Mouse (Mus musculus) midbrain, embryonic 13.5 days (tissue): ENCODE results near the gene Tsfm. TPM values are rescaled to one million over a fixed set of nuclear protein-coding genes. Genes with fewer than 3 reads are reported as not detected.

ENCODE experiments used
- ATAC-seq: fragments of 200-750 bp; cut with Nextera tagmentation; 2 replicates; pipeline ENCODE4 v1.8.0; 2017; ENCODE audit warnings: mild to moderate bottlenecking, moderate TSS enrichment, moderate library complexity
- H3K27ac ChIP-seq: fragments of 300-500 bp; sonication (generic); 2 replicates; pipeline ENCODE4 v1.5.1; 2015; ENCODE audit warnings: inconsistent platforms, mild to moderate bottlenecking, moderate library complexity
- H3K27me3 ChIP-seq: fragments of 300-500 bp; sonication (generic); 2 replicates; pipeline ENCODE4 v1.6.1; 2015; ENCODE audit warnings: mild to moderate bottlenecking, inconsistent platforms
- H3K36me3 ChIP-seq: fragments of 300-500 bp; sonication (generic); 2 replicates; pipeline ENCODE4 v1.6.1; 2015; ENCODE audit warnings: mild to moderate bottlenecking, inconsistent platforms
- H3K4me1 ChIP-seq: fragments of 300-500 bp; sonication (generic); replicated peaks from 2 replicates; pipeline ENCODE4 v1.6.1; 2015; ENCODE audit warnings: inconsistent platforms
- H3K4me2 ChIP-seq: fragments of 300-500 bp; sonication (generic); replicated peaks from 2 replicates; pipeline ENCODE4 v1.6.1; 2015; ENCODE audit warnings: moderate library complexity, mild to moderate bottlenecking, inconsistent platforms
- H3K4me3 ChIP-seq: fragments of 300-500 bp; sonication (generic); replicated peaks from 2 replicates; pipeline ENCODE4 v1.5.1; 2015; ENCODE audit warnings: mild to moderate bottlenecking, inconsistent platforms
- H3K9ac ChIP-seq: fragments of 300-500 bp; sonication (generic); replicated peaks from 2 replicates; pipeline ENCODE4 v1.6.1; 2015; ENCODE audit warnings: mild to moderate bottlenecking, inconsistent platforms
- H3K9me3 ChIP-seq: fragments of 300-500 bp; sonication (generic); 2 replicates; pipeline ENCODE4 v1.6.1; 2016; ENCODE audit warnings: mild to moderate bottlenecking, inconsistent platforms
- WGBS: fragments of 180-500 bp; shearing (Covaris S2); methylation state at CpG from one replicate; pipeline ENCODE4 v1.1.7; 2015; 5-methylcytosine and 5-hydroxymethylcytosine counted together
- polyA plus RNA-seq: library from polyadenylated mRNA; unstranded; fragments of >200 nt; fragmentation: Nextera tagmentation; extraction: Ambion mirVana; gene quantifications from 2 replicates; pipeline ENCODE4 v1.2.1, GENCODE M21; 2015

Tsfm gene
- polyA plus RNA-seq, 1 experiment from 2014 or later = 63.9 TPM

DNA sequence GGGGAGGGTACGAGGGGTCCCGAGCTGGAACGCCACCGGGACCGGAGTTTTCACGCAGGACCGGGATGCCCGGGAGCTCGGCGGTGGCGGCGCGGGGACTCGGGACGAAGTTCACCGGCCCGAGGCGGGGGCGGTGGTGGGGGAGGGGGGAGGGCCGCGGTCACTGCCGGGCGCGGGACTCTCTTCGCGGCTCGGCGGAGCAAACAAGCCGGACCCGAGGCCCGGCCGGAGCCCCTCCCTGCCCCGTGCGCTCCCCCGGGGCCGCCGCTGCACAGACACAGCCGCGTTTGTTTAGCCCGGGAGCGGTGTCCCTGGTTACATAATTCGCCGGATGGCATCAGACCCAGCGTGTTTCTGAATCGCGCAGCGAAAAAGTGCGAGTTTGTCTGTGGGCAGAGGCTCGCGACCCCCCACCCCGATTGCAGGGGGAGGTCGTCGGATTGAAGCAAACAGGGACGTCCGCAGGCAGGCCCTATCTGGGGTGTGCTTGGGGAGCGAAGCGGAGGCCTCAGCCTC, 50.9 kb downstream of the Tsfm start:
- peak overlapping the region; percentile 94 for H3K4me3 ChIP-seq
- H3K4me1 ChIP-seq = peaks cover 53% of the 10 kb centered on the region
- H3K9ac ChIP-seq = peak overlapping the region; percentile 96
- peak overlapping the region; percentile 81 for H3K4me2 ChIP-seq
- H3K27me3 ChIP-seq = peaks cover 5% of the 10 kb centered on the region; the same call in 1 of the 2 replicates
- no peaks in the 10 kb centered on the region for H3K9me3 ChIP-seq
- WGBS = under 1% methylated on average over 54 of the region's 57 CpGs
- no peaks in the 10 kb centered on the region for H3K36me3 ChIP-seq
- 0 out of 2 replicates have a peak, but pooled peaks have one; percentile 12 for ATAC-seq
- H3K27ac ChIP-seq = peak overlapping the region; percentile 100

DNA sequence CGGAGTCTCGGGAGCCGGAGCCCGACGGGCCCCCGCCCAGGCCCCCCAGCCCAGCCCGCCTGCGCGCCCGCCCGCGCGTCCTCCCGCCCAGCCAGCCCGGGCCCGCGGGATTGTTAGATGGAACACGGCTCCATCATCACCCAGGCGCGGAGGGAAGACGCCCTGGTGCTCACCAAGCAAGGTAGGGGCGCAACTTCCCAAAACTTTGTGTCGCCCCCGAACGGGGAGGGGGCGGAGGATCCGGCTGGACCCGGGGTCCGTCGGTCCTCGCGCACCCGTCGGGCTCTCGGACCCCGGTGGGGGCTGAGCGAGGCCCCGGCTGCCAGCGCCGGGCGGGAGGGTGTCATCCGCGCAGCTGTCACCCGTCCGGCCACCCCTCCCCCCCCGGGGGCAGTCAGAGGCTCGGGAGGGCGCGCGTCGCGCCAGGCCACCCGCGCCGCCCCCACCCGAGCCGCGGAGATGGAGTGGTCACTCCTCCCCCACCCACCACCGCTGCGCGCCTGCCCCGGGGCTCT, 51.5 kb downstream of the Tsfm start:
- H3K4me1 ChIP-seq = peaks cover 48% of the 10 kb centered on the region
- H3K9ac ChIP-seq = peak overlapping the region; percentile 96
- H3K4me3 ChIP-seq = peak overlapping the region; percentile 94
- peak; percentile 35 for ATAC-seq
- H3K9me3 ChIP-seq = no peaks in the 10 kb centered on the region
- H3K4me2 ChIP-seq = peak overlapping the region; percentile 81
- H3K27me3 ChIP-seq = peaks cover 5% of the 10 kb centered on the region; the same call in 1 of the 2 replicates
- peak overlapping the region; percentile 100 for H3K27ac ChIP-seq
- H3K36me3 ChIP-seq = no peaks in the 10 kb centered on the region
- WGBS = 0% methylated on average over 19 of the region's 62 CpGs

- Histone ChIP-seq H3K4me1 (peaks cover 41% of the 10 kb centered on the region), H3K4me3 (peak within 1 kb of the TSS; percentile 94), H3K27ac (peak within 1 kb of the TSS; percentile 100), H3K4me2 (peak within 1 kb of the TSS; percentile 81), H3K27me3 (peaks cover 7% of the 10 kb centered on the region; the same call in 1 of the 2 replicates), H3K9me3 (no peaks in the 10 kb centered on the region), H3K9ac (peak within 1 kb of the TSS; percentile 96), H3K36me3 (no peaks in the 10 kb centered on the region)
- ATAC-seq = peak; percentile 85
- WGBS = under 1% methylated on average over 51 of the region's 56 CpGs
These were observed 52.2 kb downstream of the Tsfm start, which contains the start of gene Ctdsp2 for GRCm38 (mm10) chr10:126978277-126978994. Gene Ctdsp2 (plus strand): TSS chr10:126978717.

- no peaks in the 10 kb centered on the region for H3K36me3 ChIP-seq
These were observed 53.6 kb downstream of the Tsfm start for GRCm38 (mm10) chr10:126977076-126977475.

DNA sequence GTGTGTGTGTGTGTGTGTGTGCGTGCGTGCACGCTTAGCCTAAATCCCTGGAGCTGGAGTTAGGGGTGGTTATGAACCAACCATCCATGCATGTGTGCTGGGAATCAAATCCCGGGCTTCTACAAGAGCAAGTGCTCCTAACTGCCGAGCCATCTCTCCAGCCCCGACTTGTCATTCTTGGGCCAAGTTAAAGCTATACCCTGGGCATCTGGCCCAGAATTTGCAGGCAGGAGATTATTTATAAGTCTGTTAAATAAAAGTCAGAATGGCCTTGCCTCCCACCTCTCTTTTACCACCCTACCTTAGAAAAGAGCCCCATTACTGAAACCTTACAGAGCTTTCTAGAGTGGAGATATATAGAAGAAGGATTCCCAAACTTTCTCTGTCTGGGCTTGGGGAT, 54.9 kb downstream of the Tsfm start:
- H3K4me3 ChIP-seq = no peak overlapping the region
- no peak overlapping the region for H3K27ac ChIP-seq
- H3K4me1 ChIP-seq = peaks cover 30% of the 10 kb centered on the region
- no peak overlapping the region for H3K9ac ChIP-seq
- H3K4me2 ChIP-seq = no peak overlapping the region
- H3K36me3 ChIP-seq = no peaks in the 10 kb centered on the region
- 86% methylated on average over 6 of the region's 6 CpGs for WGBS
- peaks cover 17% of the 10 kb centered on the region; the same call in 1 of the 2 replicates for H3K27me3 ChIP-seq
- ATAC-seq = no peak
- H3K9me3 ChIP-seq = no peaks in the 10 kb centered on the region

More at GRCm38 (mm10) chr10:126977076-126977475, 53.6 kb downstream of the Tsfm start:
- H3K4me1 ChIP-seq = peaks cover 36% of the 10 kb centered on the region
- no peak overlapping the region for H3K27ac ChIP-seq
- H3K4me3 ChIP-seq = no peak overlapping the region
- no peak for ATAC-seq
- H3K4me2 ChIP-seq = no peak overlapping the region
- no peaks in the 10 kb centered on the region for H3K9me3 ChIP-seq
- 21% methylated on average over 4 of the region's 4 CpGs for WGBS
- H3K9ac ChIP-seq = no peak overlapping the region
- peaks cover 17% of the 10 kb centered on the region; the same call in 1 of the 2 replicates for H3K27me3 ChIP-seq

GRCm38 (mm10) chr10:126972988-126973387, 57.7 kb downstream of the Tsfm start:
- Histone ChIP-seq H3K27ac (no peak overlapping the region), H3K4me2 (no peak overlapping the region), H3K4me1 (peaks cover 21% of the 10 kb centered on the region), H3K9ac (no peak overlapping the region), H3K36me3 (no peaks in the 10 kb centered on the region), H3K9me3 (no peaks in the 10 kb centered on the region), H3K4me3 (no peak overlapping the region), H3K27me3 (peaks cover 17% of the 10 kb centered on the region; the same call in 1 of the 2 replicates)
- WGBS = 26% methylated on average over 7 of the region's 7 CpGs
- no peak for ATAC-seq

GRCm38 (mm10) chr10:126972051-126972725, 58.5 kb downstream of the Tsfm start:
- Histone ChIP-seq H3K36me3 (no peaks in the 10 kb centered on the region), H3K27ac (no peak overlapping the region), H3K9ac (no peak overlapping the region), H3K4me2 (peak overlapping the region; percentile 36), H3K27me3 (peaks cover 17% of the 10 kb centered on the region; the same call in 1 of the 2 replicates), H3K9me3 (no peaks in the 10 kb centered on the region), H3K4me3 (peak overlapping the region; percentile 8; the same call in 1 of the 2 replicates), H3K4me1 (peaks cover 17% of the 10 kb centered on the region)
- peak; percentile 70 for ATAC-seq
- 6% methylated on average over 13 of the region's 13 CpGs for WGBS

GRCm38 (mm10) chr10:126971363-126972050, 59.1 kb downstream of the Tsfm start:
- Histone ChIP-seq H3K9ac (no peak overlapping the region), H3K4me3 (peak overlapping the region; percentile 8; the same call in 1 of the 2 replicates), H3K27me3 (peaks cover 14% of the 10 kb centered on the region; the same call in 1 of the 2 replicates), H3K4me1 (peaks cover 17% of the 10 kb centered on the region), H3K9me3 (no peaks in the 10 kb centered on the region), H3K36me3 (no peaks in the 10 kb centered on the region), H3K27ac (no peak overlapping the region), H3K4me2 (peak overlapping the region; percentile 36)
- peak; percentile 22 for ATAC-seq
- WGBS = 9% methylated on average over 12 of the region's 12 CpGs

DNA sequence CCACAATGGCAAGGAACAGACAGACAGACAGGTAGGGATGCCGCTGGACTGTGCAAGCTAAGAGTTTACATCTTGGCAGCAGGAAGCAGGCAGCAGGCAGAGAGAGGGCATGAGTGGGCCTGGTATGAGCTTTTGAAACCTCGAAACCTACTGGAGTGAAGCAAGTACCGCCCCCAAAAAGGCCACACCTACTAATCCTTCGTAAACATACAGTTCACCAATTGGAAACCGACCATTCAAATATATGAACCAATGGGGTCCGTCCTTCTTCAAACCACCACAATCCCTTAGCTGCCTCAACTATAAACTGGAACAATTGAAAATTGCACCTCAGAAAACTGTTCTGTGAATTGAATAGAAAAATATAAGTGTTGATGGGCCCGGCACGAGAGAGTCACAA, 66.8 kb downstream of the Tsfm start:
- no peak for ATAC-seq
- no peaks in the 10 kb centered on the region for H3K36me3 ChIP-seq
- no peak overlapping the region for H3K9ac ChIP-seq
- H3K9me3 ChIP-seq = no peaks in the 10 kb centered on the region
- H3K27ac ChIP-seq = no peak overlapping the region
- 0 out of 2 replicates have a peak, but pooled peaks cover 4% of the 10 kb centered on the region for H3K4me1 ChIP-seq
- H3K27me3 ChIP-seq = peaks cover 24% of the 10 kb centered on the region
- no peak overlapping the region for H3K4me3 ChIP-seq
- WGBS = 87% methylated on average over 8 of the region's 8 CpGs
- H3K4me2 ChIP-seq = no peak overlapping the region

GRCm38 (mm10) chr10:126962966-126963330, 67.7 kb downstream of the Tsfm start:
- Histone ChIP-seq H3K4me2 (no peak overlapping the region), H3K27ac (no peak overlapping the region), H3K36me3 (no peaks in the 10 kb centered on the region), H3K27me3 (peaks cover 24% of the 10 kb centered on the region), H3K4me1 (0 out of 2 replicates have a peak, but pooled peaks cover 4% of the 10 kb centered on the region), H3K4me3 (no peak overlapping the region), H3K9me3 (no peaks in the 10 kb centered on the region), H3K9ac (no peak overlapping the region)
- no peak for ATAC-seq
- 45% methylated on average over 6 of the region's 6 CpGs for WGBS

- no peak overlapping the region; the same call in 1 of the 2 replicates for H3K27ac ChIP-seq
- no peak for ATAC-seq
- WGBS = 25% methylated on average over 15 of the region's 15 CpGs
- H3K9me3 ChIP-seq = no peaks in the 10 kb centered on the region
- H3K4me2 ChIP-seq = no peak overlapping the region
- H3K36me3 ChIP-seq = no peaks in the 10 kb centered on the region
- peaks cover 9% of the 10 kb centered on the region for H3K4me1 ChIP-seq
- H3K9ac ChIP-seq = no peak overlapping the region
- H3K27me3 ChIP-seq = peaks cover 24% of the 10 kb centered on the region
- H3K4me3 ChIP-seq = no peak overlapping the region
These were observed 68.2 kb downstream of the Tsfm start for GRCm38 (mm10) chr10:126962271-126962965.
